Mouse (Mus musculus) MEL (cell line): ENCODE data around the gene Rpia. TPM values are rescaled to one million over a fixed set of nuclear protein-coding genes. Genes with fewer than 3 reads are reported as not detected.

ENCODE experiments used
- DNase-seq: peaks from one replicate; pipeline ENCODE4 v3.0.0; 2011; ENCODE audit warnings: low read depth, low spot score
- H3K27ac ChIP-seq: 2 replicates; pipeline ENCODE4 v1.5.1; 2012; ENCODE audit warnings: low read depth, mild to moderate bottlenecking, control low read depth, low read length, moderate library complexity; ENCODE audit not compliant: control insufficient read depth
- H3K27me3 ChIP-seq, 2 experiments: fragments of 150-350 bp in 1 of 2; sonication (generic) in 1 of 2; 2 replicates each; pipeline ENCODE4 v1.6.1; 2012; ENCODE audit warnings: low read length in 2 of 2, mild to moderate bottlenecking in 2 of 2, improper control_type of control experiment in 1 of 2, moderate library complexity in 1 of 2; ENCODE audit not compliant: insufficient read depth in 2 of 2, control insufficient read depth in 1 of 2
- H3K36me3 ChIP-seq, 2 experiments: 2 replicates each; pipeline ENCODE4 v1.6.1; 2012 to 2014; ENCODE audit warnings: low read length in 2 of 2, improper control_type of control experiment in 1 of 2, inconsistent platforms in 1 of 2, mild to moderate bottlenecking in 1 of 2; ENCODE audit not compliant: insufficient read depth in 2 of 2, control insufficient read depth in 1 of 2
- H3K4me1 ChIP-seq, 2 experiments: fragments of 150-350 bp in 1 of 2; sonication (generic) in 1 of 2; 2 replicates each; pipeline ENCODE4 v1.6.1; 2012; ENCODE audit warnings: low read length in 2 of 2, improper control_type of control experiment in 1 of 2, mild to moderate bottlenecking in 1 of 2; ENCODE audit not compliant: insufficient read depth in 2 of 2, control insufficient read depth in 1 of 2
- H3K4me3 ChIP-seq, 2 experiments: fragments of 150-350 bp in 1 of 2; sonication (generic) in 1 of 2; 2 replicates each; pipeline ENCODE4 v1.5.1; 2012; ENCODE audit warnings: low read depth in 2 of 2, low read length in 2 of 2, mild to moderate bottlenecking in 2 of 2, moderate library complexity in 2 of 2, control low read depth in 1 of 2, improper control_type of control experiment in 1 of 2; ENCODE audit not compliant: control insufficient read depth in 1 of 2, insufficient read depth in 1 of 2
- H3K79me2 ChIP-seq: 2 replicates; pipeline ENCODE4 v1.6.1; 2012; ENCODE audit warnings: mild to moderate bottlenecking, low read length, moderate library complexity; ENCODE audit not compliant: control insufficient read depth, poor library complexity, insufficient read depth
- H3K9ac ChIP-seq: 2 replicates; pipeline ENCODE4 v1.6.1; 2012; ENCODE audit warnings: low read depth, mild to moderate bottlenecking, control low read depth, low read length, moderate library complexity; ENCODE audit not compliant: control insufficient read depth, poor library complexity, severe bottlenecking
- H3K9me3 ChIP-seq: fragments of 150-350 bp; sonication (generic); replicated peaks from 2 replicates; pipeline ENCODE4 v1.6.1; 2012; ENCODE audit warnings: mild to moderate bottlenecking, low read length, improper control_type of control experiment, moderate library complexity; ENCODE audit not compliant: insufficient read depth
- CHD2 ChIP-seq: IDR thresholded peaks from 2 replicates; pipeline ENCODE4 v1.6.1; 2011; ENCODE audit warnings: low read length, improper control_type of control experiment
- CTCF ChIP-seq, 3 experiments: IDR thresholded peaks in 2 of 3; conservative IDR thresholded peaks in 1 of 3; 2 replicates each; pipeline ENCODE4 v1.5.1; 2011 to 2012; ENCODE audit warnings: low read length in 3 of 3, low read depth in 2 of 3, mild to moderate bottlenecking in 2 of 3, improper control_type of control experiment in 1 of 3, inconsistent platforms in 1 of 3, mixed read lengths in 1 of 3, moderate library complexity in 1 of 3; ENCODE audit not compliant: control insufficient read depth in 1 of 3, insufficient read depth in 1 of 3, poor library complexity in 1 of 3, severe bottlenecking in 1 of 3
- E2F4 ChIP-seq: IDR thresholded peaks from 2 replicates; pipeline ENCODE4 v1.6.1; 2011; ENCODE audit warnings: low read depth, low read length, improper control_type of control experiment, borderline replicate concordance
- ELF1 ChIP-seq: IDR thresholded peaks from 2 replicates; pipeline ENCODE4 v1.6.1; 2014; ENCODE audit warnings: low read depth, mild to moderate bottlenecking, inconsistent platforms, low read length, improper control_type of control experiment, moderate library complexity
- EP300 ChIP-seq, 2 experiments: IDR thresholded peaks; 2 replicates each; pipeline ENCODE4 v1.6.1; 2011; ENCODE audit warnings: improper control_type of control experiment in 2 of 2, low read length in 2 of 2, low read depth in 1 of 2, mild to moderate bottlenecking in 1 of 2
- GATA1 ChIP-seq: IDR thresholded peaks from 2 replicates; pipeline ENCODE4 v1.6.1; 2011; ENCODE audit warnings: low read depth, low read length, improper control_type of control experiment
- HCFC1 ChIP-seq: IDR thresholded peaks from 2 replicates; pipeline ENCODE4 v1.6.1; 2012; ENCODE audit warnings: low read depth, mild to moderate bottlenecking, inconsistent platforms, low read length, improper control_type of control experiment, moderate library complexity
- JUND ChIP-seq: IDR thresholded peaks from 2 replicates; pipeline ENCODE4 v1.6.1; 2011; ENCODE audit warnings: low read depth, mild to moderate bottlenecking, improper control_type of control experiment, low read length
- MAFK ChIP-seq: IDR thresholded peaks from 2 replicates; pipeline ENCODE4 v1.6.1; 2011; ENCODE audit warnings: low read depth, mild to moderate bottlenecking, low read length, improper control_type of control experiment, borderline replicate concordance
- MAX ChIP-seq: IDR thresholded peaks from 2 replicates; pipeline ENCODE4 v1.6.1; 2011; ENCODE audit warnings: low read length, improper control_type of control experiment
- MAZ ChIP-seq: IDR thresholded peaks from 2 replicates; pipeline ENCODE4 v1.6.1; 2012; ENCODE audit warnings: low read depth, mild to moderate bottlenecking, inconsistent platforms, low read length, improper control_type of control experiment
- MEF2A ChIP-seq: IDR thresholded peaks from 2 replicates; pipeline ENCODE4 v1.6.1; 2014; ENCODE audit warnings: low read depth, mild to moderate bottlenecking, inconsistent platforms, low read length, improper control_type of control experiment; ENCODE audit not compliant: poor library complexity, insufficient replicate concordance, severe bottlenecking; ENCODE audit errors: extremely low read depth
- MYB ChIP-seq: IDR thresholded peaks from 2 replicates; pipeline ENCODE4 v1.6.1; 2011; ENCODE audit warnings: mild to moderate bottlenecking, low read depth, low read length, improper control_type of control experiment
- MYC ChIP-seq: IDR thresholded peaks from 2 replicates; pipeline ENCODE4 v1.6.1; 2011; ENCODE audit warnings: low read depth, mild to moderate bottlenecking, low read length, improper control_type of control experiment, moderate library complexity
- NELFE ChIP-seq: IDR thresholded peaks from 2 replicates; pipeline ENCODE4 v1.6.1; 2011; ENCODE audit warnings: low read depth, low read length, improper control_type of control experiment
- NRF1 ChIP-seq: IDR thresholded peaks from 2 replicates; pipeline ENCODE4 v1.6.1; 2014; ENCODE audit warnings: low read depth, mild to moderate bottlenecking, inconsistent platforms, low read length, improper control_type of control experiment, moderate library complexity; ENCODE audit not compliant: poor library complexity, insufficient read depth, severe bottlenecking
- POLR2A ChIP-seq, 2 experiments: IDR thresholded peaks; 2 replicates each; pipeline ENCODE4 v1.6.1; 2011 to 2012; ENCODE audit warnings: low read length in 2 of 2, mild to moderate bottlenecking in 2 of 2, control low read depth in 1 of 2, improper control_type of control experiment in 1 of 2, low read depth in 1 of 2, moderate library complexity in 1 of 2; ENCODE audit not compliant: control insufficient read depth in 1 of 2, insufficient read depth in 1 of 2, poor library complexity in 1 of 2
- POLR2AphosphoS5 ChIP-seq: IDR thresholded peaks from 2 replicates; pipeline ENCODE4 v1.6.1; 2012; ENCODE audit warnings: low read depth, borderline replicate concordance, mild to moderate bottlenecking, inconsistent platforms, low read length, moderate library complexity, mixed read lengths
- RAD21 ChIP-seq: IDR thresholded peaks from 2 replicates; pipeline ENCODE4 v1.6.1; 2011; ENCODE audit warnings: mild to moderate bottlenecking, low read depth, low read length, improper control_type of control experiment
- SIN3A ChIP-seq: IDR thresholded peaks from 2 replicates; pipeline ENCODE4 v1.6.1; 2012; ENCODE audit warnings: low read length, improper control_type of control experiment, inconsistent platforms
- SMC3 ChIP-seq: IDR thresholded peaks from 2 replicates; pipeline ENCODE4 v1.6.1; 2011; ENCODE audit warnings: low read depth, low read length, improper control_type of control experiment
- TAL1 ChIP-seq: IDR thresholded peaks from 2 replicates; pipeline ENCODE4 v1.6.1; 2012; ENCODE audit warnings: mild to moderate bottlenecking, inconsistent platforms, low read length, moderate library complexity, mixed read lengths
- TBP ChIP-seq: IDR thresholded peaks from 2 replicates; pipeline ENCODE4 v1.8.0; 2011; ENCODE audit warnings: low read depth, low read length, improper control_type of control experiment
- TCF12 ChIP-seq: IDR thresholded peaks from 2 replicates; pipeline ENCODE4 v1.6.1; 2014; ENCODE audit warnings: low read depth, mild to moderate bottlenecking, inconsistent platforms, low read length, improper control_type of control experiment, moderate library complexity
- UBTF ChIP-seq: IDR thresholded peaks from 2 replicates; pipeline ENCODE4 v1.6.1; 2012; ENCODE audit warnings: low read depth, mild to moderate bottlenecking, inconsistent platforms, low read length, improper control_type of control experiment, moderate library complexity, borderline replicate concordance; ENCODE audit not compliant: insufficient read depth
- USF1 ChIP-seq: IDR thresholded peaks from 2 replicates; pipeline ENCODE4 v1.6.1; 2014; ENCODE audit warnings: low read depth, mild to moderate bottlenecking, inconsistent platforms, low read length, improper control_type of control experiment, moderate library complexity
- polyA plus RNA-seq, 2 experiments: library from polyadenylated mRNA; stranded (reverse) in 1 of 2; unstranded in 1 of 2; fragments of >175 nt in 1 of 2; fragments of >200 nt in 1 of 2; gene quantifications; 2 replicates each; pipeline versions ENCODE4 v1.2.1 to v1.2.4; 2012; ENCODE audit warnings: low replicate concordance in 2 of 2, low read depth in 1 of 2; ENCODE audit not compliant: insufficient read length in 2 of 2, insufficient read depth in 1 of 2, missing spikeins in 1 of 2
- total RNA-seq: library from RNA; depleted of rRNA; stranded (reverse); fragments of 300-350 nt; gene quantifications from 2 replicates; pipeline ENCODE4 v1.2.3, GENCODE M21; 2012

Rpia gene
- total and polyA plus RNA-seq, 3 experiments = 93.4 to 238 (median 180) TPM

DNA sequence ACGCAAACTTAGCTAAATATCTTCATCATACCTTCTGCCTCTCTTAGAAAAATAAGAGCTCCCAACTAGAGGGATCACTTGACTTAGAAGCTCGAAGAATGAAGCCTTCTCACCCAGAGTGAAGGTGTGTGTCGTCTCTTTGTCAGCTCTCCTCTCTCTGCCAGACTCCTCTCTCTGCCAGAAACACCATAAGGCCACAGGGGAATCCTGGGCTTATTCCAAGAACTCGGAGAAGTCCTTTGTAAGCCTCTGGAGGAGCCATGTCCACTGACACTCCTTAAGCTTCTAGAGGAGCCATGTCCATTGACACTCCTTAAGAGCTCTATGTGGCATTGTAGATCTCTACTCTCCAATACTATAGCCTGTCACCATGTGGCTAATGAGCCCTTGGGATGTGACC, 31.1 kb downstream of the Rpia start:
- Histone ChIP-seq H3K4me3 (no peak overlapping the region), H3K27me3 (no peaks in the 10 kb centered on the region), H3K27ac (no peak overlapping the region), H3K4me1 (no peaks in the 10 kb centered on the region), H3K9ac (no peak overlapping the region), H3K9me3 (no peaks in the 10 kb centered on the region), H3K79me2 (no peaks in the 10 kb centered on the region), H3K36me3 (no peaks in the 10 kb centered on the region)
- no peak for DNase-seq
- TF ChIP-seq MAZ = no peak
- TF ChIP-seq MYC = no peak
- TF ChIP-seq MEF2A = no peak
- no peak for TF ChIP-seq E2F4
- TF ChIP-seq USF1 = no peak
- TF ChIP-seq ELF1 = no peak
- no peak for TF ChIP-seq MYB
- no peak for TF ChIP-seq NRF1
- TF ChIP-seq RAD21 = no peak
- no peak for TF ChIP-seq UBTF

DNA sequence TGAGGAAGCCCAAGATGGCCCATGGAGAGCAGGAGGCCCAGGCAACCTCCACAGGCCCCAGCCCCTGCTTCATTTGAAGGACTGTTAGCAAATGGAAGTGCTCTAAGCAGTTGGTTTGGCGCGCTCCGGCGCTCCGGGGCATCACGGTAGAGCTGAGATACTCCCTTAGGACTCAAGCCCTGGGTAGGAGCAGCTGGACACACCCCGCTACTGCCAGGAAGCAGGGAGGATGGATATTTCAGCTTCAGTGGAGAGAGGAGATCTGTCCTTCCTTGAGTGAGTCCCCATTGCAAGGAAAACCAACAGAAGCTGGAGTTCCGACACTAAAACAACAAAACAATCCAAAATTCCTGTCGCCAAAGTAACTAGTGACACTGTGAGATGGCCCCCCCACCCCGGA, 37.2 kb downstream of the Rpia start:
- H3K9ac ChIP-seq = no peak overlapping the region
- H3K79me2 ChIP-seq = no peaks in the 10 kb centered on the region
- 0 out of 4 replicates have a peak, but pooled peaks cover 0 to 2% of the 10 kb centered on the region in 2 experiments for H3K36me3 ChIP-seq
- TF ChIP-seq CHD2 = no peak
- TF ChIP-seq MYB = no peak
- no peak for TF ChIP-seq MAX
- no peak for TF ChIP-seq MEF2A
- no peak for TF ChIP-seq SMC3
- H3K4me1 ChIP-seq = 0 out of 4 replicates have a peak, but pooled peaks cover 0 to 6% of the 10 kb centered on the region in 2 experiments
- no peaks in the 10 kb centered on the region for H3K27me3 ChIP-seq
- no peaks in the 10 kb centered on the region for H3K9me3 ChIP-seq
- no peak overlapping the region for H3K4me3 ChIP-seq
- H3K27ac ChIP-seq = no peak overlapping the region
- DNase-seq = no peak

DNA sequence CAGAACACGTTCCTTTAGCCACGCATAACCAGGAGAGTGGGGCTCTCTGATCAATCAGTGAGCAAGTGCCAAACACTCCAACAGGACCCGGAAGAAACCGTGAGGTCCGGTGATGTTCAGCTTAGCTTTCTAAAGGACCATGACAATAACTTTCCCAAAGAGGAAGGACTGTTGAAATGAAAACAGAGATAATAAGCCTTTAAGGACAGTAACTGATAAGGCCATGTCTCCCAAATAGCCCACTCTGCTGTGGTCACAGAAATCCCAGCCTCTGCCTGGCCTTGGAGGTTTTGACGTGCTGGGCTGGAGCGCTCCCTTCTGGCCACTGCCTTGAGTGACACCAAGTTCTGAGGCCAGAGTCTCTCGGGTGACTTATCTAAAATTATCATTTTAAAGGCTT, 39.7 kb downstream of the Rpia start:
- H3K4me1 ChIP-seq = 0 out of 4 replicates have a peak, but pooled peaks cover 0 to 6% of the 10 kb centered on the region in 2 experiments
- H3K9ac ChIP-seq = peak overlapping the region; percentile 35
- DNase-seq = peak; percentile 84
- no peaks in the 10 kb centered on the region for H3K27me3 ChIP-seq
- H3K9me3 ChIP-seq = no peaks in the 10 kb centered on the region
- 0 out of 4 replicates have a peak, but pooled peaks cover 0 to 2% of the 10 kb centered on the region in 2 experiments for H3K36me3 ChIP-seq
- H3K27ac ChIP-seq = peak overlapping the region; percentile 14; the same call in 1 of the 2 replicates
- H3K79me2 ChIP-seq = no peaks in the 10 kb centered on the region
- H3K4me3 ChIP-seq = peak overlapping the region; percentile 16 to 45
- TF ChIP-seq SIN3A (peak; percentile 44; the same call in 1 of the 2 replicates), EP300 (IDR thresholded peaks at IDR 0.05; ENCODE audit: low read depth in 1 of 2, low read length in 2 of 2) (peak in 1 of 2 experiments; percentile 8; a peak in 1 of 4 replicates), TCF12 (peak; percentile 6; the same call in 1 of the 2 replicates), MAFK (no peak), GATA1 (peak; percentile 73; the same call in 1 of the 2 replicates), TBP (no peak), HCFC1 (no peak), SMC3 (peak; percentile 97), NELFE (no peak), POLR2AphosphoS5 (no peak), CTCF (IDR thresholded peaks at IDR 0.05 in 2 of 3, conservative IDR thresholded peaks at IDR 0.05 in 1 of 3; ENCODE audit: control insufficient read depth in 1 of 3, insufficient read depth in 1 of 3, low read depth in 2 of 3, low read length in 3 of 3, poor library complexity in 1 of 3, severe bottlenecking in 1 of 3) (peak; percentile 78 to 98 (median 93)), POLR2A (IDR thresholded peaks at IDR 0.05; ENCODE audit: control insufficient read depth in 1 of 2, insufficient read depth in 1 of 2, low read depth in 1 of 2, low read length in 2 of 2, poor library complexity in 1 of 2) (no peak), MYC (no peak), TAL1 (peak; percentile 46), ELF1 (no peak), JUND (no peak)
